Mouse (Mus musculus) hindbrain, postnatal 0 days (tissue): ENCODE measurements around the gene Nphs1. TPM values are rescaled to one million over a fixed set of nuclear protein-coding genes. Genes with fewer than 3 reads are reported as not detected.

Experiments used
- ATAC-seq: fragments of 200-750 bp; cut with Nextera tagmentation; 2 replicates; pipeline ENCODE4 v1.8.0; 2017; ENCODE audit warnings: mild to moderate bottlenecking, moderate TSS enrichment, moderate library complexity
- DNase-seq: peaks from one replicate; pipeline ENCODE4 v3.0.0-alpha.2; 2015; ENCODE audit warnings: low spot score
- H3K27ac ChIP-seq: fragments of 300-500 bp; sonication (generic); 2 replicates; pipeline ENCODE4 v1.5.1; 2014; ENCODE audit warnings: mild to moderate bottlenecking
- H3K27me3 ChIP-seq: fragments of 300-500 bp; sonication (generic); 2 replicates; pipeline ENCODE4 v1.6.1; 2014; ENCODE audit warnings: low read length, mixed read lengths; ENCODE audit not compliant: insufficient read depth
- H3K36me3 ChIP-seq: fragments of 300-500 bp; sonication (generic); 2 replicates; pipeline ENCODE4 v1.6.1; 2014; ENCODE audit warnings: low read length, mixed read lengths; ENCODE audit not compliant: insufficient read depth
- H3K4me1 ChIP-seq: fragments of 300-500 bp; sonication (generic); 2 replicates; pipeline ENCODE4 v1.6.1; 2014; ENCODE audit warnings: antibody characterized with exemption, low read length, mixed read lengths; ENCODE audit not compliant: insufficient read depth
- H3K4me2 ChIP-seq: fragments of 300-500 bp; sonication (generic); 2 replicates; pipeline ENCODE4 v1.6.1; 2014; ENCODE audit warnings: low read depth, mild to moderate bottlenecking, low read length, moderate library complexity, mixed read lengths
- H3K4me3 ChIP-seq: fragments of 300-500 bp; sonication (generic); 2 replicates; pipeline ENCODE4 v1.5.1; 2014; ENCODE audit warnings: low read length
- H3K9ac ChIP-seq: fragments of 300-500 bp; sonication (generic); replicated peaks from 2 replicates; pipeline ENCODE4 v1.6.1; 2014; ENCODE audit warnings: mild to moderate bottlenecking, low read length, moderate library complexity, mixed read lengths
- H3K9me3 ChIP-seq: fragments of 300-500 bp; sonication (generic); 2 replicates; pipeline ENCODE4 v1.6.1; 2016; ENCODE audit warnings: low read length, mixed read lengths
- CTCF ChIP-seq: IDR thresholded peaks from 2 replicates; pipeline ENCODE4 v1.5.1; 2016; ENCODE audit warnings: antibody characterized with exemption, control low read depth, low read depth
- WGBS: fragments of 180-500 bp; shearing (Covaris S2); extraction: QIAGEN DNeasy Blood & Tissue Kit; methylation state at CpG from one replicate; pipeline ENCODE4 v1.1.7; 2014; 5-methylcytosine and 5-hydroxymethylcytosine counted together
- polyA plus RNA-seq: library from polyadenylated mRNA; unstranded; fragments of >200 nt; fragmentation: Nextera tagmentation; extraction: Ambion mirVana; gene quantifications from 2 replicates; pipeline ENCODE4 v1.2.1, GENCODE M21; 2015
- total RNA-seq: library from RNA; depleted of rRNA; stranded (reverse); fragments of >200 nt; gene quantifications from 2 replicates; pipeline ENCODE4 v1.2.3, GENCODE M21; 2014

Gene Nphs1
- total and polyA plus RNA-seq, 2 experiments from 2014 or later = 0.50 to 2.4 TPM

DNA sequence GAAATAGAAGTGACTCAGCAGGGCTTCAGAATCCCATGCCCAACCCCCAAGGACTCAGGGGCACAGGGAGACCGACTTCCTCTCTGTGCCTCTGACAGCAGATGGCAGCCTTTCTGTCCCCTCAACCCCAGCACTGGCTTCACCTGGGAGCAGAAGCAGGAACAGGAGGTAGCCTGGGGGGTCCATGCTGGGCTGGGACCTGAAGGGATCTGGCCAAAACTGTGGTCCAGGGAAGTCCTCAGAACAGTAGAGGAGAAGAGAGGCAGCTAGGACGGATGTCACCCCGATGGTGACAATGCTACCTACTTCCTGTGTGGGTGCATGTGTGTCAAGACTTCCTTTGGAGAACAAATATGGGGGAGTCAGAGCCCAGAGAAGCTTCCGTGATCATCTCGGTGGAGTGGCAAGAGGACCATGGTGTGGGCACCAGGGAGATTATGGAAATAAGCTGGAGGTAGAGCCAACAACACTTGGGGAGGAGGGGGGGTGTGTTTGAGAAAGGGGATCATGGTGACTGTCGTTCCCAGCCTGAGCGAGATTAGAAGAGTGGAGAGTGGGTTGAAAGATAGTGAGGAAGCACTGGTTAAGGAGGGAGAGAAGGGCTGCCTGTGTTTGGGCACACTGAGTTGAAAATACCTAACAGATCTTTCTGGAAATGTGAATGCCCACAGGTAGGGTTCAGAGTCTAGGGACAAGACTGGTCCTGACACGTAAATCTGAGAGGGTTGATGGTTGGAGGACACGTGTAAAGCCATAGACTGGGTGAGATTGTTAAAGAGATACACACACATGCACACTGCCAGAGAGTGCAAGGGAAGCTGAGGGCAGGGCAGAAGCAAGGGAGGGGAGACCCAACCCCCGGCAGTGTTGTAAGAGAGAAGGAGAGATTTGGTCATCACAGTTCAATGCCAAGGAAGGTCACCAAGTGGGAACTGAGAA lies 38.3 kb upstream of the Nphs1 start, which contains the start of gene Hcst:
Gene Hcst (minus strand): TSS at position 294 of the 939 bp plus-strand sequence.
- Histone ChIP-seq H3K4me3 (no peak within 1 kb of the TSS), H3K27me3 (no peaks in the 10 kb centered on the region), H3K9me3 (no peaks in the 10 kb centered on the region), H3K36me3 (no peaks in the 10 kb centered on the region), H3K27ac (no peak within 1 kb of the TSS), H3K4me1 (peaks cover 5% of the 10 kb centered on the region; the same call in 1 of the 2 replicates), H3K4me2 (no peak within 1 kb of the TSS), H3K9ac (no peak within 1 kb of the TSS)
- DNase-seq = no peak
- 74% methylated on average over 10 of the region's 10 CpGs for WGBS
- no peak for TF ChIP-seq CTCF
- no peak for ATAC-seq

DNA sequence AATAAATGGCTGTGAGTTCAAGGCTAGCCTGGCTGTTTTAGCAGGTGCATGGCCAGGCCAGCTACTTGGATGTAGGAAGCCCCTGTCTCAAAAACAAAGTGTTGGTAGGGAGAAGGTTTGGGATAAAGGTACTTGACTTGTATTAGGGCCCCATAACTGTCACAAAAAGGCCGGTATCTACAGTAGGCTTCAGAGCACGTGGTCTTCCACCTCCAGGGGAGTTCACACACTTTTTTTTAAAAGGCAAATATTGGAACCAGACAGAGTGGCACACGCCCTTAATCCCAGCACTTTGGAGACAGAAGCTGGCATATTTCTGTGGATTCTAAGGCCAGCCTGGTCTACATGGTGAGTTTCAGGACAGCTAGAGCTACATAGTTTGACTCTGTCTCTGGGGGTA lies 37.4 kb upstream of the Nphs1 start:
- H3K4me2 ChIP-seq = no peak overlapping the region
- H3K4me1 ChIP-seq = peaks cover 5% of the 10 kb centered on the region; the same call in 1 of the 2 replicates
- H3K27ac ChIP-seq = no peak overlapping the region
- 88% methylated on average over 3 of the region's 3 CpGs for WGBS
- no peak overlapping the region for H3K9ac ChIP-seq
- H3K36me3 ChIP-seq = no peaks in the 10 kb centered on the region; the same call in 1 of the 2 replicates
- DNase-seq (no peak), ATAC-seq (no peak)
- TF ChIP-seq CTCF = no peak
- no peak overlapping the region for H3K4me3 ChIP-seq
- no peaks in the 10 kb centered on the region for H3K27me3 ChIP-seq
- no peaks in the 10 kb centered on the region for H3K9me3 ChIP-seq

DNA sequence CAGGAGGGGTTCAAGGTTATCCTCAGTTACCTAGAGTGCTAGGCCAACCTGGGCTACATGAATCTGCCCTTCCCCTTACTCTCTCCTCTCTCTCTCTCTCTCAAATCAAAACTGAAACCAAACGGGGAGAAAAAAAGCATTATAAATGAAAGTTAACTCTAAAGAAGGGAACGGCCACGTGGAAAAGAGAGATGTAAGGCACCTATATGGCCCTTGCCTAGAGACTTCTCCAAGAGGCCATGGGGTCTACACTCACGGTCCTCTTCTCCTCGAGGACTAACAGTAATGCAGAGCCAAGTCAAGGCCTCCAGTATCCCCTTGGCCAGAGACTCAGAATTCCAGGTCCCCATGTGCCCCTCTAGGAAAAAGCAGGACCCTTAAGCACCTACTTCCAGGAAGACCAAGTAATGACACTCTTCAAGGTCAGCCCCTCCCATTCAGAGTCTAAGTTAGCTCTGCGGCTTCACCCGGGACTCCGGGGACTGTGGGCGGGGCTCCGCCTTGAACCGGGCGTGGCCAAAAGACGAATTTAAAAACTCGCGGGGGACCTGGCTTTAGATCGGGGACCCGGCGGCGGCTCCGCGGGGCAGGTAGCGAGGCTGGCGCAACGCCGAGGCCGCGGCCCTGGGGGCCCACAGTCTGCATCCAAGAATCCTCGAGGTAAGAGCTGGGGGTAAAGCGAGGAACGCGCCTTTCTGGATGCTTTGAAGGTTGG lies 36.8 kb upstream of the Nphs1 start, which contains the start of gene Nfkbid:
Gene Nfkbid (plus strand): TSS at position 558 of the 715 bp plus-strand sequence.
- Histone ChIP-seq H3K9ac (peak within 1 kb of the TSS; percentile 57), H3K9me3 (no peaks in the 10 kb centered on the region), H3K27me3 (no peaks in the 10 kb centered on the region), H3K27ac (peak within 1 kb of the TSS; percentile 54; the same call in 1 of the 2 replicates), H3K4me2 (peak within 1 kb of the TSS; percentile 78), H3K4me1 (peaks cover 5% of the 10 kb centered on the region; the same call in 1 of the 2 replicates), H3K36me3 (no peaks in the 10 kb centered on the region; the same call in 1 of the 2 replicates), H3K4me3 (peak within 1 kb of the TSS; percentile 46)
- WGBS = 10% methylated on average over 31 of the region's 31 CpGs
- TF ChIP-seq CTCF = no peak
- DNase-seq (peak; percentile 47), ATAC-seq (no peak)

GRCm38 (mm10) chr7:30421890-30422435 lies 36.2 kb upstream of the Nphs1 start:
- Histone ChIP-seq H3K4me3 (peak overlapping the region; percentile 46), H3K9me3 (no peaks in the 10 kb centered on the region), H3K36me3 (no peaks in the 10 kb centered on the region; the same call in 1 of the 2 replicates), H3K9ac (peak overlapping the region; percentile 57), H3K4me2 (peak overlapping the region; percentile 78), H3K4me1 (peaks cover 5% of the 10 kb centered on the region; the same call in 1 of the 2 replicates), H3K27me3 (no peaks in the 10 kb centered on the region), H3K27ac (peak overlapping the region; percentile 54; the same call in 1 of the 2 replicates)
- DNase-seq (peak; percentile 96), ATAC-seq (peak; percentile 89)
- WGBS = under 1% methylated on average over 45 of the region's 45 CpGs
- TF ChIP-seq CTCF = no peak

GRCm38 (mm10) chr7:30422560-30422959 lies 35.6 kb upstream of the Nphs1 start:
- ATAC-seq (no peak; the same call in 1 of the 2 replicates), DNase-seq (no peak)
- 12% methylated on average over 9 of the region's 9 CpGs for WGBS

GRCm38 (mm10) chr7:30423071-30423641 lies 35.0 kb upstream of the Nphs1 start:
- Histone ChIP-seq H3K27ac (peak overlapping the region; percentile 27; the same call in 1 of the 2 replicates), H3K9me3 (no peaks in the 10 kb centered on the region)
- 46% methylated on average over 23 of the region's 23 CpGs for WGBS

More at GRCm38 (mm10) chr7:30422560-30422959, 35.6 kb upstream of the Nphs1 start:
- Histone ChIP-seq H3K27me3 (no peaks in the 10 kb centered on the region), H3K4me3 (peak overlapping the region; percentile 46), H3K27ac (peak overlapping the region; percentile 36; the same call in 1 of the 2 replicates), H3K9ac (peak overlapping the region; percentile 57), H3K36me3 (no peaks in the 10 kb centered on the region; the same call in 1 of the 2 replicates), H3K4me2 (peak overlapping the region; percentile 78), H3K4me1 (peaks cover 5% of the 10 kb centered on the region; the same call in 1 of the 2 replicates), H3K9me3 (no peaks in the 10 kb centered on the region)
- no peak for TF ChIP-seq CTCF

More at GRCm38 (mm10) chr7:30423071-30423641, 35.0 kb upstream of the Nphs1 start:
- peak overlapping the region; percentile 46 for H3K4me3 ChIP-seq
- ATAC-seq (no peak), DNase-seq (peak; percentile 25)
- peak overlapping the region; percentile 57 for H3K9ac ChIP-seq
- H3K4me1 ChIP-seq = peaks cover 5% of the 10 kb centered on the region; the same call in 1 of the 2 replicates
- H3K4me2 ChIP-seq = peak overlapping the region; percentile 78
- TF ChIP-seq CTCF = no peak
- H3K27me3 ChIP-seq = no peaks in the 10 kb centered on the region
- H3K36me3 ChIP-seq = no peaks in the 10 kb centered on the region; the same call in 1 of the 2 replicates
